Mouse (Mus musculus) kidney, postnatal 10 days (tissue): ENCODE measurements at regions not wholly inside any gene's neighbourhood (a gene's known extent, or its start where the extent isn't known, plus 50 kb on each side); places are given as distances from the start of the nearest gene placed in this dataset.

Experiments used
- DNase-seq: peaks from one replicate; pipeline ENCODE4 v3.0.0; 2021; ENCODE audit warnings: mixed read lengths

- no peak for DNase-seq
These were observed 307.1 kb downstream of the Etv1 start for GRCm38 (mm10) chr12:39086285-39086684.

- DNase-seq: no peak
These were observed 315.6 kb downstream of the Etv1 start for GRCm38 (mm10) chr12:39094638-39095230.

- DNase-seq: no peak
These were observed 344.4 kb downstream of the Etv1 start for GRCm38 (mm10) chr12:39123391-39124095.

GRCm38 (mm10) chr12:39154689-39155088 lies 375.5 kb downstream of the Etv1 start:
- DNase-seq: no peak

GRCm38 (mm10) chr12:39176958-39177357 lies 397.8 kb downstream of the Etv1 start:
- no peak for DNase-seq

GRCm38 (mm10) chr12:39224073-39224472 lies 444.9 kb downstream of the Etv1 start:
- no peak for DNase-seq

GRCm38 (mm10) chr12:39256605-39257004 lies 477.4 kb downstream of the Etv1 start:
- DNase-seq: peak; percentile 5

GRCm38 (mm10) chr12:39257571-39257970 lies 478.4 kb downstream of the Etv1 start:
- DNase-seq: no peak

- DNase-seq: no peak
These were observed 510.5 kb downstream of the Etv1 start for GRCm38 (mm10) chr12:39289676-39290075.

GRCm38 (mm10) chr12:39301351-39302212 lies 522.4 kb downstream of the Etv1 start:
- DNase-seq: no peak

GRCm38 (mm10) chr12:39302213-39302591 lies 523.0 kb downstream of the Etv1 start:
- no peak for DNase-seq

- no peak for DNase-seq
These were observed 528.6 kb downstream of the Etv1 start for GRCm38 (mm10) chr12:39307746-39308145.

GRCm38 (mm10) chr12:39309905-39310304 lies 530.7 kb downstream of the Etv1 start:
- no peak for DNase-seq

- DNase-seq: no peak
These were observed 538.0 kb downstream of the Etv1 start for GRCm38 (mm10) chr12:39317229-39317628.

GRCm38 (mm10) chr12:39321453-39321852 lies 542.3 kb downstream of the Etv1 start:
- no peak for DNase-seq

- no peak for DNase-seq
These were observed 547.0 kb downstream of the Etv1 start for GRCm38 (mm10) chr12:39326157-39326556.

- peak; percentile 5 for DNase-seq
These were observed 547.6 kb downstream of the Etv1 start for GRCm38 (mm10) chr12:39326668-39327299.

- DNase-seq: no peak
These were observed 549.2 kb downstream of the Etv1 start for GRCm38 (mm10) chr12:39328377-39328776.

GRCm38 (mm10) chr12:39339101-39339538 lies 559.9 kb downstream of the Etv1 start:
- DNase-seq: no peak

GRCm38 (mm10) chr12:39341751-39342271 lies 562.6 kb downstream of the Etv1 start:
- no peak for DNase-seq

GRCm38 (mm10) chr12:39342327-39342726 lies 563.1 kb downstream of the Etv1 start:
- no peak for DNase-seq

- no peak for DNase-seq
These were observed 592.5 kb downstream of the Etv1 start for GRCm38 (mm10) chr12:39371480-39372245.
